Mouse (Mus musculus) embryonic facial prominence, embryonic 13.5 days (tissue): ENCODE data around the gene Il12a. TPM values are rescaled to one million over a fixed set of nuclear protein-coding genes. Genes with fewer than 3 reads are reported as not detected.
"Not testable (repeated sequence)": the region's sequence is repeated elsewhere in the genome, so short reads cannot be mapped to it uniquely, and the experiment has no call there.

ENCODE experiments used
- ATAC-seq: fragments of 200-750 bp; cut with Nextera tagmentation; 2 replicates; pipeline ENCODE4 v1.8.0; 2017; ENCODE audit warnings: low read depth; ENCODE audit not compliant: insufficient number of reproducible peaks, insufficient read depth, low FRiP score, low TSS enrichment
- H3K27ac ChIP-seq: fragments of 300-500 bp; sonication (generic); 2 replicates; pipeline ENCODE4 v1.5.1; 2015; ENCODE audit warnings: moderate library complexity, mild to moderate bottlenecking, inconsistent platforms
- H3K27me3 ChIP-seq: fragments of 300-500 bp; sonication (generic); 2 replicates; pipeline ENCODE4 v1.6.1; 2015; ENCODE audit warnings: mild to moderate bottlenecking, inconsistent platforms
- H3K36me3 ChIP-seq: fragments of 300-500 bp; sonication (generic); 2 replicates; pipeline ENCODE4 v1.6.1; 2015; ENCODE audit warnings: mild to moderate bottlenecking, inconsistent platforms
- H3K4me1 ChIP-seq: fragments of 300-500 bp; sonication (generic); 2 replicates; pipeline ENCODE4 v1.6.1; 2015; ENCODE audit warnings: inconsistent platforms
- H3K4me2 ChIP-seq: fragments of 300-500 bp; sonication (generic); 2 replicates; pipeline ENCODE4 v1.6.1; 2015; ENCODE audit warnings: moderate library complexity, mild to moderate bottlenecking, inconsistent platforms
- H3K4me3 ChIP-seq: fragments of 300-500 bp; sonication (generic); 2 replicates; pipeline ENCODE4 v1.5.1; 2015; ENCODE audit warnings: mild to moderate bottlenecking, inconsistent platforms
- H3K9ac ChIP-seq: fragments of 300-500 bp; sonication (generic); 2 replicates; pipeline ENCODE4 v1.6.1; 2015; ENCODE audit warnings: mild to moderate bottlenecking, inconsistent platforms
- H3K9me3 ChIP-seq: fragments of 300-500 bp; sonication (generic); 2 replicates; pipeline ENCODE4 v1.6.1; 2016; ENCODE audit warnings: inconsistent platforms
- WGBS: fragments of 180-500 bp; shearing (Covaris S2); methylation state at CpG from one replicate; pipeline ENCODE4 v1.1.7; 2015; ENCODE audit warnings: mixed read lengths; 5-methylcytosine and 5-hydroxymethylcytosine counted together
- polyA plus RNA-seq: library from polyadenylated mRNA; unstranded; fragments of >200 nt; fragmentation: Nextera tagmentation; extraction: Ambion mirVana; gene quantifications from 2 replicates; pipeline ENCODE4 v1.2.1, GENCODE M21; 2015

Gene Il12a
- polyA plus RNA-seq, 1 experiment from 2014 or later: 0.22 TPM

- H3K4me1 ChIP-seq: no peaks in the 10 kb centered on the region
- H3K4me2 ChIP-seq: no peak overlapping the region
- H3K27me3 ChIP-seq: no peaks in the 10 kb centered on the region
- H3K9ac ChIP-seq: no peak overlapping the region
- no peak overlapping the region for H3K4me3 ChIP-seq
- no peak overlapping the region for H3K27ac ChIP-seq
- 71% methylated on average over 1 of the region's 1 CpGs for WGBS
- no peak for ATAC-seq
- no peaks in the 10 kb centered on the region for H3K36me3 ChIP-seq
- H3K9me3 ChIP-seq: no peaks in the 10 kb centered on the region
These were observed 20.0 kb downstream of the Il12a start for GRCm38 (mm10) chr3:68710436-68710835.

- Histone ChIP-seq H3K27me3 (no peaks in the 10 kb centered on the region), H3K4me1 (no peaks in the 10 kb centered on the region), H3K9ac (no peak overlapping the region), H3K4me2 (no peak overlapping the region), H3K36me3 (no peaks in the 10 kb centered on the region), H3K4me3 (no peak overlapping the region), H3K9me3 (no peaks in the 10 kb centered on the region), H3K27ac (no peak overlapping the region)
- WGBS: 82% methylated on average over 5 of the region's 5 CpGs
- ATAC-seq: no peak
These were observed 21.1 kb downstream of the Il12a start for GRCm38 (mm10) chr3:68711510-68711909.

- Histone ChIP-seq H3K4me1 (no peaks in the 10 kb centered on the region), H3K36me3 (no peaks in the 10 kb centered on the region), H3K4me2 (peak overlapping the region; percentile 34), H3K27me3 (no peaks in the 10 kb centered on the region), H3K4me3 (0 out of 2 replicates have a peak overlapping the region, but pooled peaks have one; percentile 17), H3K27ac (no peak overlapping the region), H3K9me3 (no peaks in the 10 kb centered on the region), H3K9ac (no peak overlapping the region)
- 11% methylated on average over 7 of the region's 7 CpGs for WGBS
- ATAC-seq: no peak
These were observed 23.1 kb downstream of the Il12a start for GRCm38 (mm10) chr3:68713550-68713949.

- ATAC-seq, H3K9me3 ChIP-seq, H3K27ac ChIP-seq, H3K4me2 ChIP-seq, H3K4me1 ChIP-seq, H3K27me3 ChIP-seq, H3K36me3 ChIP-seq, H3K9ac ChIP-seq, H3K4me3 ChIP-seq: not testable (repeated sequence)
- WGBS: 43% methylated on average over 5 of the region's 5 CpGs
These were observed 26.9 kb downstream of the Il12a start for GRCm38 (mm10) chr3:68717346-68717745.

- ATAC-seq: no peak
- Histone ChIP-seq H3K9me3 (no peaks in the 10 kb centered on the region), H3K4me2 (no peak overlapping the region), H3K9ac (no peak overlapping the region), H3K36me3 (no peaks in the 10 kb centered on the region), H3K4me3 (no peak overlapping the region), H3K4me1 (no peaks in the 10 kb centered on the region), H3K27ac (no peak overlapping the region), H3K27me3 (0 out of 2 replicates have a peak, but pooled peaks cover 3% of the 10 kb centered on the region)
- 51% methylated on average over 8 of the region's 8 CpGs for WGBS
These were observed 28.9 kb downstream of the Il12a start for GRCm38 (mm10) chr3:68719229-68719819.

- 40% methylated on average over 13 of the region's 13 CpGs for WGBS
- ATAC-seq: no peak
These were observed 29.8 kb downstream of the Il12a start for GRCm38 (mm10) chr3:68720258-68720657.

GRCm38 (mm10) chr3:68741955-68742354 lies 51.5 kb downstream of the Il12a start:
- 56% methylated on average over 7 of the region's 7 CpGs for WGBS
- Histone ChIP-seq H3K4me2 (no peak overlapping the region), H3K27me3 (no peaks in the 10 kb centered on the region), H3K27ac (no peak overlapping the region), H3K9ac (no peak overlapping the region), H3K4me3 (no peak overlapping the region), H3K36me3 (no peaks in the 10 kb centered on the region), H3K4me1 (no peaks in the 10 kb centered on the region), H3K9me3 (0 out of 2 replicates have a peak, but pooled peaks cover 5% of the 10 kb centered on the region)
- no peak for ATAC-seq

More at GRCm38 (mm10) chr3:68720258-68720657, 29.8 kb downstream of the Il12a start:
- Histone ChIP-seq H3K4me1 (no peaks in the 10 kb centered on the region), H3K36me3 (no peaks in the 10 kb centered on the region), H3K9me3 (no peaks in the 10 kb centered on the region), H3K27ac (no peak overlapping the region), H3K9ac (no peak overlapping the region), H3K4me3 (no peak overlapping the region), H3K4me2 (no peak overlapping the region), H3K27me3 (0 out of 2 replicates have a peak, but pooled peaks cover 3% of the 10 kb centered on the region)

GRCm38 (mm10) chr3:68742718-68743471 lies 52.5 kb downstream of the Il12a start:
- Histone ChIP-seq H3K4me2 (no peak overlapping the region), H3K4me1 (no peaks in the 10 kb centered on the region), H3K4me3 (no peak overlapping the region), H3K27ac (no peak overlapping the region), H3K36me3 (no peaks in the 10 kb centered on the region), H3K9me3 (0 out of 2 replicates have a peak, but pooled peaks cover 5% of the 10 kb centered on the region), H3K27me3 (no peaks in the 10 kb centered on the region), H3K9ac (no peak overlapping the region)
- no peak for ATAC-seq
- WGBS: 74% methylated on average over 9 of the region's 9 CpGs

GRCm38 (mm10) chr3:68743472-68743732 lies 53.0 kb downstream of the Il12a start:
- H3K36me3 ChIP-seq: no peaks in the 10 kb centered on the region
- 37% methylated on average over 3 of the region's 3 CpGs for WGBS
- no peak overlapping the region for H3K4me2 ChIP-seq
- H3K9ac ChIP-seq: no peak overlapping the region
- no peak for ATAC-seq
- H3K27ac ChIP-seq: no peak overlapping the region
- H3K4me3 ChIP-seq: no peak overlapping the region
- H3K27me3 ChIP-seq: no peaks in the 10 kb centered on the region
- no peaks in the 10 kb centered on the region for H3K4me1 ChIP-seq
- 0 out of 2 replicates have a peak, but pooled peaks cover 5% of the 10 kb centered on the region for H3K9me3 ChIP-seq

- H3K4me1 ChIP-seq: no peaks in the 10 kb centered on the region
- 0 out of 2 replicates have a peak, but pooled peaks cover 5% of the 10 kb centered on the region for H3K9me3 ChIP-seq
- H3K27ac ChIP-seq: no peak overlapping the region
- no peak overlapping the region for H3K4me2 ChIP-seq
- H3K36me3 ChIP-seq: no peaks in the 10 kb centered on the region
- no peak overlapping the region for H3K4me3 ChIP-seq
- no peaks in the 10 kb centered on the region for H3K27me3 ChIP-seq
- WGBS: 69% methylated on average over 1 of the region's 1 CpGs
- no peak for ATAC-seq
- H3K9ac ChIP-seq: no peak overlapping the region
These were observed 53.7 kb downstream of the Il12a start for GRCm38 (mm10) chr3:68744162-68744561.

- 91% methylated on average over 5 of the region's 5 CpGs for WGBS
- Histone ChIP-seq H3K9ac (no peak overlapping the region), H3K9me3 (no peaks in the 10 kb centered on the region), H3K4me2 (no peak overlapping the region), H3K27ac (no peak overlapping the region), H3K36me3 (no peaks in the 10 kb centered on the region), H3K27me3 (no peaks in the 10 kb centered on the region), H3K4me3 (no peak overlapping the region), H3K4me1 (no peaks in the 10 kb centered on the region)
- ATAC-seq: no peak
These were observed 54.6 kb downstream of the Il12a start for GRCm38 (mm10) chr3:68745033-68745432.

- not testable (repeated sequence) for H3K4me2 ChIP-seq, H3K9ac ChIP-seq, H3K27me3 ChIP-seq, H3K9me3 ChIP-seq, H3K4me3 ChIP-seq, H3K27ac ChIP-seq, ATAC-seq, H3K4me1 ChIP-seq, H3K36me3 ChIP-seq
- 85% methylated on average over 4 of the region's 4 CpGs for WGBS
These were observed 55.8 kb downstream of the Il12a start for GRCm38 (mm10) chr3:68746282-68746681.
